Mouse (Mus musculus): Measurements from ENCODE around the gene Prkcq. TPM values are rescaled to one million over a fixed set of nuclear protein-coding genes. Genes with fewer than 3 reads are reported as not detected.

The Prkcq gene
- polyA plus RNA-seq (2015; fragmentation: Nextera tagmentation; extraction: Ambion mirVana) = 4.6 and 5.8 TPM in 2 replicates

DNA sequence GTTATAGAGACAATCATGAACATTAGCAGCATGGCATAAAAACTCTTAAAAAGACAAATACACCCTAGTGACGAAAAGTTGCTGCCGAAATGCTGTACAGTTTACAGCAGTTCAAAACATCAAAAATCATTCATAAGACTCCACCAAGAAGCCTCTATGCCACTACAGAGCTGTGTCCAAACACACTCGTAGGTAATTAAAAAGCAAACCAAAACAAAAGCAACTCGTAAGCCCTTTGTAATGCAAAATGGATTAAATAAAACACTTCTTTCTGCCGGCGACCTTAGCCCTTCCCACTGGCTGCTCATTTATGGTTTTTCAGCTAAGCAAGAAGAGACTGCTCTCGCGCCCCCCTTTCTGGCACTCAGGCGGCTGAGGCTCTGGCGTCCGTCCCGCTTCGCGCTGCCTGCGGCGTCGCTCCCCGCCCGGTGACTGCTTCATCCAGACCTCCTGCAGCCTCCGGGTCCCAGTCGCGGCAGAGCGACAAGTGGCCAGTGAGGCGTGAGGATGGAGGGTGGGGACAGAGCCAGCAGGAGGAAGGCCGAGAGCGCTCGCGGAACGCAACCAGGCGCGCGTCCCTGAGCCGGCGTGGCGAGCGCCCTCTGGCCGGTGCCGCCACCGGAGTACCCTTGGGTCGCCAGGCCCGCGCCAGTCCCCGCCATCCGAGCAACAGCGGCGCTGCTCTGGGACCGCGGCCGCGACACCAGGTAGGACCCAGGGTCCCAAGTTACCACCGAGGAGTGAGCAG lies at the start of gene Prkcq:
Gene Prkcq, plus strand, starts transcription at position 355 of the 748 bp plus-strand sequence.
- 0 out of 2 replicates have a peak, but pooled peaks cover 6% of the 10 kb centered on the region for H3K27me3 ChIP-seq
- peak; percentile 71 for ATAC-seq (ENCODE audit: low read depth)
- H3K4me3 ChIP-seq (replicated peaks) = peak within 1 kb of the TSS; percentile 57
- peak within 1 kb of the TSS; percentile 54 for H3K9ac ChIP-seq
- WGBS (ENCODE audit: insufficient replicate concordance) = 2% methylated on average over 51 of the region's 51 CpGs
- H3K4me2 ChIP-seq = peak within 1 kb of the TSS; percentile 70
- peaks cover 10% of the 10 kb centered on the region for H3K4me1 ChIP-seq (replicated peaks)
- no peaks in the 10 kb centered on the region for H3K9me3 ChIP-seq (replicated peaks)
- H3K36me3 ChIP-seq = no peaks in the 10 kb centered on the region
- peak; percentile 15 for DNase-seq
- H3K27ac ChIP-seq = no peak within 1 kb of the TSS

DNA sequence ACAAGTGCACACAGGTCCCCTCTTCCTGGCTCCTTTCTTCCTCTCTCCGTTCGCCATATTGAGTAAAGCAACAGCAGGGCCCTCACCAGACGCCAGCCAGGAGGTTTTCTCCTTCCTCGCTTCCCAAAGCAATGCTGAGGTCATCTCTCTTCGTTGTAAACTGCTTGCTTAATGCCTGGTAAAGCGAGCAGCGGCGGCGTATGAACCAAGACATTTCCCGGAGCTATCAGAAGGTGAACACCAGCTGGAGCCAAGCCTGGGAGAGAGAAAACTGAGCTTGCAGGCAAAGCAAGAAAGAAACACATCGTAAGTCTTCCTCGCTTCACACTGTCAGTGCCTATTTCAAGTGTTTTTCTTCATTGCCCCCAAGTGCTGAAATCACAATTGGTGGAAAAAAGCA lies 41.0 kb upstream of the Prkcq start:
- DNase-seq (no peak), ATAC-seq (ENCODE audit: low read depth) (no peak)
- H3K36me3 ChIP-seq = no peaks in the 10 kb centered on the region
- no peak overlapping the region for H3K4me3 ChIP-seq (replicated peaks)
- no peak overlapping the region for H3K4me2 ChIP-seq
- no peaks in the 10 kb centered on the region for H3K27me3 ChIP-seq
- no peak overlapping the region for H3K27ac ChIP-seq
- H3K4me1 ChIP-seq (replicated peaks) = no peaks in the 10 kb centered on the region
- H3K9me3 ChIP-seq (replicated peaks) = no peaks in the 10 kb centered on the region
- H3K9ac ChIP-seq = no peak overlapping the region
- WGBS (ENCODE audit: insufficient replicate concordance) = 81% methylated on average over 12 of the region's 12 CpGs

DNA sequence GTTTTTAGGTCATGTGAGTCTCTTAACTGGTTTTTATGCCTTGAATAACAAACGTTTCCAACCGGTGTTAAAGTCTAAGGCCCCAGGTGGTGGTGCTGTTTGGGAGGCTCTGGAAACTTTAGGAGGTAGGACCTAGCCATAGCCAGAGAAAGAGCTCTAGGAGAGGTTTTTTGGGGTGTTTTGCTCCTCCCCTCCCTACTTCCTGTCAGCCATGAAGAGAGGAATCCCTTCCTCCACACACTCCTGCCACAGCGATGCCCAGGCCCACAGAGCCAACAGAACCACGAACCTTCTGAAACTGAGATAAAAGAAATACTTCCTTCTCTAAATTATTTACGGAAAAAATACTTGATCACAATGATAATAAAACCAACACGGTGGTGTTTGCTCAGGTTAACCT lies 36.2 kb upstream of the Prkcq start:
- no peaks in the 10 kb centered on the region for H3K9me3 ChIP-seq (replicated peaks)
- 26% methylated on average over 6 of the region's 6 CpGs for WGBS (ENCODE audit: insufficient replicate concordance)
- no peaks in the 10 kb centered on the region for H3K4me1 ChIP-seq (replicated peaks)
- H3K9ac ChIP-seq = no peak overlapping the region
- H3K36me3 ChIP-seq = no peaks in the 10 kb centered on the region
- H3K27me3 ChIP-seq = no peaks in the 10 kb centered on the region
- no peak overlapping the region for H3K27ac ChIP-seq
- no peak overlapping the region for H3K4me3 ChIP-seq (replicated peaks)
- ATAC-seq (ENCODE audit: low read depth) = no peak
- H3K4me2 ChIP-seq = no peak overlapping the region
- no peak for DNase-seq

DNA sequence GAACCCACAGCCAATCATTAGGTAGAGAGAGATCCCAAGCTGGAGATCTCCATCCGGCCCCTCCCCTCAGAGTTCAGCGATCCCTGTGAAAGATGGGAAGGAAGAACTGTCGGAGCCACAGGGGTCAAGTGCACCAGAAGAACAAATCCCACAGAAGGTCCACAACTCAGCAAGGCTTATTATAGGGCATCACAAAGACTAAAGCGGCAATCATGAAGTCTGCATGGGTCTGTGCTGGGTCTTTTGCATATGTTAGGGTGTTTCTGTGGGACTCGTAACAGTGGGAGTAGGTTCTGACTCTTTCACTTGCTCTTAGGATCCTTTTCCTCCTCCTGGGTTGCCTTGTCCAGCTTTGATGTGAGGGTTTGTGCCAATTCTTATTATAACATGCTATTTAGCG lies 33.8 kb upstream of the Prkcq start:
- H3K4me3 ChIP-seq (replicated peaks) = no peak overlapping the region
- no peaks in the 10 kb centered on the region for H3K9me3 ChIP-seq (replicated peaks)
- H3K27me3 ChIP-seq = no peaks in the 10 kb centered on the region
- 69% methylated on average over 6 of the region's 6 CpGs for WGBS (ENCODE audit: insufficient replicate concordance)
- ATAC-seq (ENCODE audit: low read depth) (no peak), DNase-seq (no peak)
- no peak overlapping the region for H3K9ac ChIP-seq
- no peak overlapping the region for H3K4me2 ChIP-seq
- no peaks in the 10 kb centered on the region for H3K36me3 ChIP-seq
- H3K27ac ChIP-seq = no peak overlapping the region
- H3K4me1 ChIP-seq (replicated peaks) = no peaks in the 10 kb centered on the region

DNA sequence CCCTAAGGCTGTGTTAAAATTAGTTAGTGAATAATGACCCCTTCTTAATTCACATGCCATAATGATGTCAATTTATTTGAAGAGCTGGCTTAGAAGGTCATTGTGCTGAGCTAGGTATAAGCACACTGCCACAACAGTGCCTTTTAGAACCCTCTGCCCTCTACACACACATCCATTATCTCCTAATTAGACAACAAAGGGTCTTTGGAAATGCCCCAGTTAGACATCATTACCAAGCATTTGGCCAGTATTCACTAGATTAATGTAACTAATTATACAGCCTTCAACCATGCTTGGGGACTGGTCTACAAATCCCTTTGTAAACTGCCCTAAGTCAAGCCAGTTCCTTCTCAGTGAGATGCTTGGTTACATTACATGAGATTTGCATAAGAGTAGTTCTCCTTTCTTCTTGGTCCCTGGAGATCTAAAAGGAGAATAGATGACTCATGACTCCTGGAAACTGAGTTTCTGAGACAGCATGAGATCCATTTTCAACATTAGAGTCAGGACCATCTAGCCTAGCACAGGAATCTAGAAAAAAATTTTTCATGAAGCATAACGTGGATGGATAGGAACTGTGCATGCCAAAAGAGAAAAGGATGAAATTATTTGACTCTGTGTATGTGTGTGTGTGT lies 32.3 kb upstream of the Prkcq start:
- H3K27me3 ChIP-seq = no peaks in the 10 kb centered on the region
- WGBS (ENCODE audit: insufficient replicate concordance) = 40% methylated on average over 1 of the region's 1 CpGs
- H3K4me3 ChIP-seq (replicated peaks) = no peak overlapping the region
- no peak overlapping the region for H3K9ac ChIP-seq
- no peaks in the 10 kb centered on the region for H3K9me3 ChIP-seq (replicated peaks)
- H3K27ac ChIP-seq = no peak overlapping the region
- no peak overlapping the region for H3K4me2 ChIP-seq
- H3K36me3 ChIP-seq = no peaks in the 10 kb centered on the region
- ATAC-seq (ENCODE audit: low read depth) = no peak
- no peak for DNase-seq
- H3K4me1 ChIP-seq (replicated peaks) = no peaks in the 10 kb centered on the region

DNA sequence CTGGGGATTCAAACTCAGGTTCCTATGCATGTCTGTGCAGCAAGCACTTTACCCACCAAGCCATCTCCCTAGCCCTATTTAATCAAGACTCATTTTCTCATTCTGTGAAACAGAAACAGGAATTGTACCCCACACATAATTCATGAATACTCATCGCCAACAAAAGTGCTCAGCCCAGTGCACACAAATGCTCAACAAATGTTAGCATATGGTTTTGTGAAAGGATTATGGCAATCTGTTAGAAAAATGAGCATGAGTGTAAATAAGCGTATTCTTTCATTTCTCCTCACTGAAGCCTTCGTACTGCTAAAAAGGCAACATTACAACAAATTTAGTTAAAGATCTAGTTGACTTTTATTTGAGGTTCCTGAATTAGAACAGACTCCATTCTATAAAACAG lies 31.5 kb upstream of the Prkcq start:
- DNase-seq (no peak), ATAC-seq (ENCODE audit: low read depth) (no peak)
- H3K36me3 ChIP-seq = no peaks in the 10 kb centered on the region
- no peak overlapping the region for H3K27ac ChIP-seq
- WGBS (ENCODE audit: insufficient replicate concordance) = 61% methylated on average over 3 of the region's 3 CpGs
- no peak overlapping the region for H3K9ac ChIP-seq
- no peak overlapping the region for H3K4me2 ChIP-seq
- no peaks in the 10 kb centered on the region for H3K27me3 ChIP-seq
- H3K4me3 ChIP-seq (replicated peaks) = no peak overlapping the region
- no peaks in the 10 kb centered on the region for H3K9me3 ChIP-seq (replicated peaks)
- H3K4me1 ChIP-seq (replicated peaks) = no peaks in the 10 kb centered on the region

DNA sequence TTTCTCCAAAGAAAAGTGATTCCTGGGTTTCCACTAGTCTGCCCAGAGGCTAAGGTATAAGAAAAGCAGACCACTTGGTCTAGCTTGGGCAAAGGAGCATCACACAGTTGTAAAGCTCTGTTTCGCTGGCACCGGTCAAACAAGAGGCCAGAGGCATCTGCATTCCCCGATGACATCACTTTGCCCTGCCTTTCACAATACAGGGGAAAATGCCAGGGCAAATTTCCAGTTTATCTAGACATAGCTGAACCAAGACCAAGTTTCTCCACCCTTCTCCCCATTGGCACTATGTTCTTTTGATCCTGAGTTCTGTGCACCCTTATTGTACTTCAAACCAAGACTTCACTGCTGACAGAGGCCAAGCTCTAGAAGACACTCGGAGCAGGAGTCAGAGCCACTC lies 22.8 kb upstream of the Prkcq start:
- ATAC-seq (ENCODE audit: low read depth) (no peak), DNase-seq (no peak)
- no peak overlapping the region for H3K9ac ChIP-seq
- no peaks in the 10 kb centered on the region for H3K27me3 ChIP-seq
- no peak overlapping the region for H3K27ac ChIP-seq
- H3K36me3 ChIP-seq = no peaks in the 10 kb centered on the region
- 79% methylated on average over 4 of the region's 4 CpGs for WGBS (ENCODE audit: insufficient replicate concordance)
- H3K4me2 ChIP-seq = no peak overlapping the region
- H3K4me1 ChIP-seq (replicated peaks) = no peaks in the 10 kb centered on the region
- H3K4me3 ChIP-seq (replicated peaks) = no peak overlapping the region
- H3K9me3 ChIP-seq (replicated peaks) = no peaks in the 10 kb centered on the region

DNA sequence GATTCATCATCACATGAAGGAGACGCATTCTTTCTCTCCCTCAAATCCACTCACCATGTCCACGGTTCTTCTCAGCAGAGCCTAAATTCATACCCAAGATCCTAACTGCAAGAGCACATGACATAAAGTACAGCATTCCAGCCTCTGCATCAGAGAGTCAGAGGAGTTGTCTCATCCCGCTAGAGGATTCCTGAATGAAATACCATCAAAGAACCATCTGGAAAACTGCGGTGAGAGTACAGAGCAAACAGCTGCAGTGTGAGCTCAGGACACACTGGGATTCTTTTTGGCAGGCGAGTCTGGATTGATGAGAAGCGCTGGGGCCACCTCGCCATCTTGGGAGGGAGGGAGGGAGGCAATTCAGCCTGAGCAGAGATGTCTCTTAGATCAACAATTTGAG lies 20.9 kb upstream of the Prkcq start:
- no peak overlapping the region for H3K4me2 ChIP-seq
- no peaks in the 10 kb centered on the region for H3K4me1 ChIP-seq (replicated peaks)
- DNase-seq = no peak
- H3K27ac ChIP-seq = no peak overlapping the region
- H3K9ac ChIP-seq = no peak overlapping the region
- 66% methylated on average over 7 of the region's 7 CpGs for WGBS (ENCODE audit: insufficient replicate concordance)
- no peaks in the 10 kb centered on the region for H3K27me3 ChIP-seq
- H3K9me3 ChIP-seq (replicated peaks) = no peaks in the 10 kb centered on the region
- H3K36me3 ChIP-seq = no peaks in the 10 kb centered on the region
- H3K4me3 ChIP-seq (replicated peaks) = no peak overlapping the region
- no peak for ATAC-seq (ENCODE audit: low read depth)

DNA sequence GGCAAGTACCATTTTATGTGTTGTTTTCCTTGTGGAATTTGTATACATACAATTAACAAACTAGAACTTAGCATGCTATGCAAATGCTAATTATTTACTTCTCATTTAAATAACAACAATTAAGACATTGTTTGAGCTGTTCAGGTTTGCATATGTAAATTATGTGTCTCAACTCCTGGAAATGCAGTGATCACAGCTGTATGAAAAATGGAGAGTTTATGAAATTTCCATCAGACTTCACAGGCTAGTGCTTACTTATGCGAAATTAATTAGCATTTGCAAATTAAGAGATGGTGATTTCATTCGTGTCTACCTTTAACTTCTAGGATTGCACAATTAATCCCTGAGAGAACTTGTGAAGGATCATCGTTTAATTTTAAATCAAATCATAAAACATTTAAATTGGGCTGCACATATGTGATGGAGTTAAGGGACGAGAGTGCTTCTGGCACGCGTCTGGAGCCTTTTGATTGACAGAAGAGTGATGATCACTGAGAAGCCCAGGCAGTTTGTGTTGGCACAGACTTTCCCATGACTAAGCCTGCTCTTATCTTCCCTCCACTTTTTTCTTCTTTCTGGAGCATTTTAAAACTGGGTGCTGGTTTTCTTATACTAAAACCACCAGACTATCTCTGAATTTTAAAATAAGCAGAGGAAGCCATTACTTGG lies 20.1 kb upstream of the Prkcq start:
- no peak overlapping the region for H3K9ac ChIP-seq
- H3K4me2 ChIP-seq = no peak overlapping the region
- no peak overlapping the region for H3K27ac ChIP-seq
- DNase-seq (no peak), ATAC-seq (ENCODE audit: low read depth) (no peak)
- no peaks in the 10 kb centered on the region for H3K9me3 ChIP-seq (replicated peaks)
- no peaks in the 10 kb centered on the region for H3K4me1 ChIP-seq (replicated peaks)
- no peaks in the 10 kb centered on the region for H3K27me3 ChIP-seq
- H3K4me3 ChIP-seq (replicated peaks) = no peak overlapping the region
- WGBS (ENCODE audit: insufficient replicate concordance) = 63% methylated on average over 6 of the region's 6 CpGs
- H3K36me3 ChIP-seq = no peaks in the 10 kb centered on the region

DNA sequence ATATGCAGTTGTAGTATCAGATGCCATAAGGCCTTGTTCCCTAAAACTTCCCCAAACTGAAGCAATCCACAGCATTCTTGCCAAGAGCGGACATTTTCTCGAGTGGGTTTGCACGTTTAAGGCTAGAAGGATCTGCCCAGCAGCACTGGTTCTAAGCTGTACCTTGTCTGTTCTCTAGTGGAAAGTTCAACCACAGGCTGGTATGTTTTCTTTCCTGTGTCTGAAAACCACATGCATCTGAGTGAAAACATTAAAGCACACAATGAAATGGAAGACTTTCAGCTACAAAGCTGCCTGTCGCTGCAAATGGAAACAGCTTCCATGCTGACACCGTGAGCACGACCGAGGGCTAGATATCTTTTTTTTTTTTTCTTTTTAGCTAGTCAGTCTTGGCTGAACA lies 12.3 kb upstream of the Prkcq start:
- Histone ChIP-seq H3K36me3 (no peaks in the 10 kb centered on the region), H3K27ac (no peak overlapping the region)
- ATAC-seq (ENCODE audit: low read depth) = no peak

DNA sequence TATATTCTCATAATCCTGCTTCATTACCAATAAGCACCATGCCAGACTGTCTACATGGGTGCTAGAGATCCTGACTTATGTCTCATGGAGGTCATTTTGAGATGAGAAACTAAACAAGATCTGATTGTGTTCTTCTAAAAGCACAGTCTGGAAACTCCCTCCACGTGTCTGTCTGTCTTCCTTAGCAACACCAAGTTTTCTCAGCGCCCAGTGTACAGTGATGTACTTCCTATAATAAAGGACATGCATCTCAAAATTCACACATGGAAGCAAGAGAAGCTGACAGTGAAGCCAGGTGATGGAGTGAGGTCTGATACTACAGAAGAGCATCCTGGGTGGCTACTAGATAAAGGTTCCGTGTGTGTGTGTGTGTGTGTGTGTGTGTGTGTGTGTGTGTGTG lies 11.2 kb upstream of the Prkcq start:
- Histone ChIP-seq H3K36me3 (no peaks in the 10 kb centered on the region), H3K9ac (no peak overlapping the region), H3K27ac (no peak overlapping the region), H3K4me2 (no peak overlapping the region), H3K4me1 (replicated peaks) (no peaks in the 10 kb centered on the region), H3K4me3 (replicated peaks) (no peak overlapping the region), H3K9me3 (replicated peaks) (no peaks in the 10 kb centered on the region), H3K27me3 (no peaks in the 10 kb centered on the region)
- 61% methylated on average over 3 of the region's 3 CpGs for WGBS (ENCODE audit: insufficient replicate concordance)
- DNase-seq (no peak), ATAC-seq (ENCODE audit: low read depth) (no peak)

More for the DNA sequence above, 12.3 kb upstream of the Prkcq start:
- WGBS (ENCODE audit: insufficient replicate concordance) = 75% methylated on average over 7 of the region's 7 CpGs
- no peaks in the 10 kb centered on the region for H3K9me3 ChIP-seq (replicated peaks)
- H3K4me1 ChIP-seq (replicated peaks) = no peaks in the 10 kb centered on the region
- no peak overlapping the region for H3K9ac ChIP-seq
- H3K4me2 ChIP-seq = no peak overlapping the region
- H3K4me3 ChIP-seq (replicated peaks) = no peak overlapping the region
- no peaks in the 10 kb centered on the region for H3K27me3 ChIP-seq
- DNase-seq = no peak

All from liver, embryonic 13.5 days (tissue).